Mouse (Mus musculus): ENCODE data around the gene Hoxa3. TPM values are rescaled to one million over a fixed set of nuclear protein-coding genes. Genes with fewer than 3 reads are reported as not detected.

Hoxa3 gene
- polyA plus RNA-seq, 1 experiment from 2014 or later: 9.7 TPM

GRCm38 (mm10) chr6:52252016-52252774 lies 39.1 kb upstream of the Hoxa3 start:
- H3K4me3 ChIP-seq: no peak overlapping the region
- no peak overlapping the region for H3K27ac ChIP-seq
- no peak for DNase-seq (ENCODE audit: low spot score)
- H3K4me1 ChIP-seq (replicated peaks): peaks cover 4% of the 10 kb centered on the region; the same call in 1 of the 2 replicates
- 2% methylated on average over 24 of the region's 24 CpGs for WGBS
- peaks cover 100% of the 10 kb centered on the region for H3K27me3 ChIP-seq (ENCODE audit: insufficient read depth, poor library complexity, severe bottlenecking)
- H3K9me3 ChIP-seq: no peaks in the 10 kb centered on the region
- no peaks in the 10 kb centered on the region for H3K36me3 ChIP-seq

- DNase-seq (ENCODE audit: low spot score): no peak
- no peaks in the 10 kb centered on the region for H3K9me3 ChIP-seq
- H3K4me3 ChIP-seq: no peak overlapping the region
- H3K36me3 ChIP-seq: no peaks in the 10 kb centered on the region
- peaks cover 7% of the 10 kb centered on the region; the same call in 1 of the 2 replicates for H3K4me1 ChIP-seq (replicated peaks)
- no peak overlapping the region for H3K27ac ChIP-seq
- WGBS: 9% methylated on average over 7 of the region's 7 CpGs
- H3K27me3 ChIP-seq (ENCODE audit: insufficient read depth, poor library complexity, severe bottlenecking): peaks cover 100% of the 10 kb centered on the region
Measured at GRCm38 (mm10) chr6:52251177-52251879, 38.2 kb upstream of the Hoxa3 start.

GRCm38 (mm10) chr6:52249826-52250225 lies 36.7 kb upstream of the Hoxa3 start:
- H3K9me3 ChIP-seq: no peaks in the 10 kb centered on the region
- no peak overlapping the region for H3K27ac ChIP-seq
- no peak for DNase-seq (ENCODE audit: low spot score)
- H3K27me3 ChIP-seq (ENCODE audit: insufficient read depth, poor library complexity, severe bottlenecking): peaks cover 100% of the 10 kb centered on the region
- H3K4me1 ChIP-seq (replicated peaks): peaks cover 12% of the 10 kb centered on the region; the same call in 1 of the 2 replicates
- H3K36me3 ChIP-seq: no peaks in the 10 kb centered on the region
- H3K4me3 ChIP-seq: no peak overlapping the region
- WGBS: 3% methylated on average over 4 of the region's 4 CpGs

- Histone ChIP-seq H3K27ac (no peak overlapping the region), H3K4me1 (replicated peaks) (peaks cover 12% of the 10 kb centered on the region; the same call in 1 of the 2 replicates), H3K27me3 (ENCODE audit: insufficient read depth, poor library complexity, severe bottlenecking) (peaks cover 100% of the 10 kb centered on the region), H3K36me3 (no peaks in the 10 kb centered on the region), H3K4me3 (no peak overlapping the region), H3K9me3 (no peaks in the 10 kb centered on the region)
- under 1% methylated on average over 16 of the region's 16 CpGs for WGBS
- no peak for DNase-seq (ENCODE audit: low spot score)
Measured at GRCm38 (mm10) chr6:52249415-52249738, 36.2 kb upstream of the Hoxa3 start.

GRCm38 (mm10) chr6:52248638-52249414 lies 35.7 kb upstream of the Hoxa3 start:
- Histone ChIP-seq H3K4me1 (replicated peaks) (peaks cover 12% of the 10 kb centered on the region; the same call in 1 of the 2 replicates), H3K27me3 (ENCODE audit: insufficient read depth, poor library complexity, severe bottlenecking) (peaks cover 100% of the 10 kb centered on the region), H3K36me3 (no peaks in the 10 kb centered on the region), H3K4me3 (no peak overlapping the region), H3K27ac (no peak overlapping the region), H3K9me3 (no peaks in the 10 kb centered on the region)
- no peak for DNase-seq (ENCODE audit: low spot score)
- WGBS: 1% methylated on average over 27 of the region's 27 CpGs

GRCm38 (mm10) chr6:52247766-52248637 lies 34.9 kb upstream of the Hoxa3 start:
- no peak overlapping the region for H3K27ac ChIP-seq
- H3K36me3 ChIP-seq: no peaks in the 10 kb centered on the region
- 2% methylated on average over 23 of the region's 23 CpGs for WGBS
- peaks cover 100% of the 10 kb centered on the region for H3K27me3 ChIP-seq (ENCODE audit: insufficient read depth, poor library complexity, severe bottlenecking)
- H3K4me3 ChIP-seq: no peak overlapping the region
- H3K9me3 ChIP-seq: no peaks in the 10 kb centered on the region
- H3K4me1 ChIP-seq (replicated peaks): peaks cover 9% of the 10 kb centered on the region; the same call in 1 of the 2 replicates
- DNase-seq (ENCODE audit: low spot score): no peak

- H3K9me3 ChIP-seq: no peaks in the 10 kb centered on the region
- H3K36me3 ChIP-seq: no peaks in the 10 kb centered on the region
- WGBS: 3% methylated on average over 3 of the region's 3 CpGs
- no peak overlapping the region for H3K27ac ChIP-seq
- peaks cover 100% of the 10 kb centered on the region for H3K27me3 ChIP-seq (ENCODE audit: insufficient read depth, poor library complexity, severe bottlenecking)
- H3K4me1 ChIP-seq (replicated peaks): peaks cover 9% of the 10 kb centered on the region; the same call in 1 of the 2 replicates
- no peak overlapping the region for H3K4me3 ChIP-seq
- no peak for DNase-seq (ENCODE audit: low spot score)
Measured at GRCm38 (mm10) chr6:52246916-52247315, 33.8 kb upstream of the Hoxa3 start.

- DNase-seq (ENCODE audit: low spot score): no peak
Measured at GRCm38 (mm10) chr6:52246403-52246803, 33.3 kb upstream of the Hoxa3 start.

GRCm38 (mm10) chr6:52245757-52246142 lies 32.6 kb upstream of the Hoxa3 start, which contains the start of gene Hoxa11:
Gene Hoxa11, minus strand, starts transcription at chr6:52245810.
- 2% methylated on average over 20 of the region's 20 CpGs for WGBS
- DNase-seq (ENCODE audit: low spot score): no peak

More at GRCm38 (mm10) chr6:52246403-52246803, 33.3 kb upstream of the Hoxa3 start:
- H3K9me3 ChIP-seq: no peaks in the 10 kb centered on the region
- H3K4me1 ChIP-seq (replicated peaks): peaks cover 9% of the 10 kb centered on the region; the same call in 1 of the 2 replicates
- WGBS: under 1% methylated on average over 26 of the region's 26 CpGs
- H3K36me3 ChIP-seq: no peaks in the 10 kb centered on the region
- H3K27me3 ChIP-seq (ENCODE audit: insufficient read depth, poor library complexity, severe bottlenecking): peaks cover 100% of the 10 kb centered on the region
- no peak overlapping the region for H3K27ac ChIP-seq
- H3K4me3 ChIP-seq: no peak overlapping the region

GRCm38 (mm10) chr6:52245040-52245756 lies 32.1 kb upstream of the Hoxa3 start:
- under 1% methylated on average over 71 of the region's 71 CpGs for WGBS
- Histone ChIP-seq H3K4me1 (replicated peaks) (peaks cover 10% of the 10 kb centered on the region; the same call in 1 of the 2 replicates), H3K27ac (no peak overlapping the region), H3K27me3 (ENCODE audit: insufficient read depth, poor library complexity, severe bottlenecking) (peaks cover 100% of the 10 kb centered on the region), H3K9me3 (no peaks in the 10 kb centered on the region), H3K4me3 (no peak overlapping the region), H3K36me3 (no peaks in the 10 kb centered on the region)
- DNase-seq (ENCODE audit: low spot score): no peak

More at GRCm38 (mm10) chr6:52245757-52246142, 32.6 kb upstream of the Hoxa3 start, which contains the start of gene Hoxa11:
- no peaks in the 10 kb centered on the region for H3K9me3 ChIP-seq
- no peak within 1 kb of the TSS for H3K4me3 ChIP-seq
- H3K36me3 ChIP-seq: no peaks in the 10 kb centered on the region
- peaks cover 9% of the 10 kb centered on the region; the same call in 1 of the 2 replicates for H3K4me1 ChIP-seq (replicated peaks)
- H3K27me3 ChIP-seq (ENCODE audit: insufficient read depth, poor library complexity, severe bottlenecking): peaks cover 100% of the 10 kb centered on the region
- no peak within 1 kb of the TSS for H3K27ac ChIP-seq

- DNase-seq (ENCODE audit: low spot score): no peak
- Histone ChIP-seq H3K4me3 (no peak overlapping the region), H3K4me1 (replicated peaks) (peaks cover 12% of the 10 kb centered on the region; the same call in 1 of the 2 replicates), H3K9me3 (no peaks in the 10 kb centered on the region), H3K27me3 (ENCODE audit: insufficient read depth, poor library complexity, severe bottlenecking) (peaks cover 100% of the 10 kb centered on the region), H3K27ac (no peak overlapping the region), H3K36me3 (no peaks in the 10 kb centered on the region)
- WGBS: 2% methylated on average over 23 of the region's 23 CpGs
Measured at GRCm38 (mm10) chr6:52244471-52245039, 31.4 kb upstream of the Hoxa3 start.
